Mouse (Mus musculus): ENCODE measurements around the gene 1700029J07Rik. TPM values are rescaled to one million over a fixed set of nuclear protein-coding genes. Genes with fewer than 3 reads are reported as not detected.

1700029J07Rik gene
- polyA plus RNA-seq, 1 experiment from 2014 or later: 4.8 TPM

DNA sequence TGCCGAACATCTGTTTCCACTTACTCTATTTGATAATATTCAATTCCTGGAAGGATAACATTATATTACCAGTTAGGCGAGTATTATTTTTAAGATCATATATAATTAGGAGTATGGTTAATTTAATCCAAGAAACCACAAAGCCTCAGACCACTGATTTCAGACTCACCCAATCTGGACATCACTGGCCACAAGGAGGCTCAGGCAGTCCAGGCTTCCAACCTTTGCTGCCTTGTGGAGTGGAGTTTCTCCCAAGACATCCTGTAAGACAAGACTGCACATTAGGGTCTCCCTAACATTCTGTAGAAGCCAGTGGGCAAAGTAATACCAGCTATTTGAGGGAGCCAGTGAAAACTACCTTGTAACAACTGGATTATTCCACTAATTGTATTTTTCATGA lies 23.2 kb upstream of the 1700029J07Rik start:
- peak overlapping the region; percentile 27; the same call in 1 of the 2 replicates for H3K4me2 ChIP-seq (replicated peaks)
- ATAC-seq: no peak
- peaks cover 20% of the 10 kb centered on the region for H3K4me1 ChIP-seq (replicated peaks)
- H3K4me3 ChIP-seq (replicated peaks): no peak overlapping the region
- no peaks in the 10 kb centered on the region for H3K9me3 ChIP-seq
- 86% methylated on average over 2 of the region's 2 CpGs for WGBS
- H3K36me3 ChIP-seq: peaks cover 25% of the 10 kb centered on the region
- no peaks in the 10 kb centered on the region for H3K27me3 ChIP-seq
- H3K9ac ChIP-seq (replicated peaks): no peak overlapping the region
- no peak overlapping the region for H3K27ac ChIP-seq

DNA sequence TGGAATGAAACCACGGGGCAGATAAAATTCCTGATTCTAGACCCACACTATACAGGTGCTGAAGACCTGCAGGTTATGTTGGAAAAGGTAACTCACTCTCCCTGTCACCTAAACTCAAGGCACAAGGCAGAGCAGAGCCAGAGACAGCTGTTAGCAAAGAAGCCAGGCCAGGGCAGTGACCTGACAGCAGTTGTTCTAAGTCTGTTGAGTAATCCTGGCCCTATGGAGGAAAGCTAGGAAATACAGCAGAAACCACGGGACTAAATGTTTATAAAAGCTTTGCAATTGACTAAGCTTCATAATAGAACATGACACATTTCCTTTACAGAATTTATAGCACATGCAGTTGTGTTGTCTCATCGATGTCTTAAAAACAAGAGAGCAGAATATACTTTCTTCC lies 20.5 kb upstream of the 1700029J07Rik start:
- no peak overlapping the region for H3K27ac ChIP-seq
- 92% methylated on average over 3 of the region's 3 CpGs for WGBS
- H3K4me2 ChIP-seq (replicated peaks): no peak overlapping the region
- no peaks in the 10 kb centered on the region for H3K27me3 ChIP-seq
- H3K9me3 ChIP-seq: no peaks in the 10 kb centered on the region
- no peak overlapping the region for H3K9ac ChIP-seq (replicated peaks)
- H3K4me1 ChIP-seq (replicated peaks): peaks cover 17% of the 10 kb centered on the region
- peaks cover 25% of the 10 kb centered on the region for H3K36me3 ChIP-seq
- no peak overlapping the region for H3K4me3 ChIP-seq (replicated peaks)
- ATAC-seq: no peak

DNA sequence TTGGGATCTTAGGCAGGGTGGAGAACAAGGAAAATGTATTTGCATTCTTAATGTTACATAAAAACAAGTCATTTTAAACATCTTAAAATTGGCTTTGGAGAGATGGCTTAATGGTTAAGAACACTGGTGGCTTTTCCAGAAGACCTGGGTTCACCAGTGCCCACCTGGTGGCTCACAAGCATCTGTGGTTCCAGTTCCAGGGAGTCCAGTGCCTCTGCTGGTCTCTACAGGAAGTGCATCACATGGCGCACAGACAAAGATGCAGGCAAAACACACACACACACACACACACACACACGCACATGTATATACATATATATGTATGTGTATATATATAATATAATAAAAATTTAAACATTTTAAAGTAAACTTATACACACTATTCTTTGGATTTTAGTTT lies 19.1 kb upstream of the 1700029J07Rik start:
- WGBS: 92% methylated on average over 2 of the region's 2 CpGs
- Histone ChIP-seq H3K36me3 (peaks cover 25% of the 10 kb centered on the region), H3K9ac (replicated peaks) (no peak overlapping the region), H3K4me1 (replicated peaks) (peaks cover 9% of the 10 kb centered on the region), H3K4me3 (replicated peaks) (no peak overlapping the region), H3K4me2 (replicated peaks) (no peak overlapping the region), H3K27me3 (no peaks in the 10 kb centered on the region), H3K9me3 (no peaks in the 10 kb centered on the region), H3K27ac (no peak overlapping the region)
- ATAC-seq: no peak

DNA sequence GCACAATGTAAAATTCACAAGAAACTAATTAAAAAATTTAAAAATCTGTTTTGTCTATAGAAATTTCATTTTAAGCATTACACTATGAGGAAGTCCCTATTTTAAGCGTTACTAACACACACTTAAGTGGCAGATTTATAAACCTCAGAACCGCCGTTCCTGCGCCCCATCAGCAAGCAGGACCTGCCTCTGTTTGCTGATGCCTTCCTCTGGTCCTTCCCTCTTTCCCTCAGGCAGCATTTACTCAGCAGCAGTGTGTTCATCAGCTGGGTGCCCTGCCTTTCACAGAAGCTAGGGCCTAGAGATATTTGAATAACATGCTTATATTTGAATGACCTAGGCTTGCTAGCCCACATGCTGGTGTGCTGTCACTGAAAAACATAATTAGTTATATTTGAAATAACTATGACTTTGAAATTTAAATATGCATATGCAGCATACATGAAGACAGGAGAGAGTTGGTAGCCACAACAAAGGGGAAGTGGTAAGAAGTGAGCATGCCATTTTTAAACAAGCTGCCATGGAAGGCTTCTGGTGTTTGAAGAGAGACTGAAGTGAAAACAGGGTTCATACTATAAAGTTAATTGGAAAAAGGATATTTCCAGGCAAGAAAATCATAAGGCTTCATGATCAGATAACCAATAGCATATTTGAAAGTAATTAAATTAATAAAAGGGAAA lies 15.7 kb upstream of the 1700029J07Rik start:
- Histone ChIP-seq H3K9ac (replicated peaks) (no peak overlapping the region), H3K27me3 (no peaks in the 10 kb centered on the region), H3K4me3 (replicated peaks) (no peak overlapping the region), H3K4me1 (replicated peaks) (no peaks in the 10 kb centered on the region), H3K9me3 (no peaks in the 10 kb centered on the region), H3K27ac (no peak overlapping the region), H3K4me2 (replicated peaks) (no peak overlapping the region), H3K36me3 (peaks cover 20% of the 10 kb centered on the region)
- no peak for ATAC-seq
- WGBS: 89% methylated on average over 4 of the region's 4 CpGs

DNA sequence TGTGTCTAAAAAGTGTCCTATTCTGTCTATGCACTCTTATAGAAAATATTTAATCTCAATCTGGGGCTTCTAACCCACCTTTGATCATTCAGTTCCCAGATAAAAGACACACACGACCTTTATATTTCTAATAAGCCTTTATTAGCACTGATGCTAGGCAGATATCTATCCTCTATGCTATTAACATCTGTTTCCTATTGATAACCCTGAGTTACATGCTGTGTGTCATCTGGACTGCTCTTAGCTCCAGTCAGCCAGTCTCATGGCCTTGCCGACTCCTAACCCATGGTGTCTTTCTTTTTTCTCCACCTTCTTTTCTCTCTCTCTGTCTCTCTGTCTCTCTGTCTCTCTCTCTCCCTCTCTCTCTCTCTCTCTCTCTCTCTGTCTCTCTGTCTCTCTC lies 13.1 kb upstream of the 1700029J07Rik start:
- H3K4me1 ChIP-seq (replicated peaks): no peaks in the 10 kb centered on the region
- ATAC-seq: no peak

DNA sequence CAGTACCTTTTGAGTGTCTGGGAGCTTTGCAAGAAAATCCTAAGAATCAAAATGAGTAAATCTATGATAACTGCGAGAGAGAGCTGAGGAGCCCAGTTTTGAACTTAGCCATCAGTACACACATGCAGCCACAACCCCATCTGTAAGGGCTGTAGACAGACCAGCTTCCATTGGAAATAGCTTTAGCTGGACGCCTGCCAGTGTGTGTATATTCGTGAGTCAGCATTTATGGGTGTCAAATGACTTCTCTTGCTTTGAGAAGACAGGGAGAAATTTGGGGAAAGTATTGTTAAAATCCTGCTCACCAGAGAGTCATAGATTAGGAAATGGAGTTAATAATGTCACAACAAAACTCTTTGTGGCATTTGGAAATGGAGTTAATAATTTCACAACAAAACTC lies 11.6 kb upstream of the 1700029J07Rik start:
- 91% methylated on average over 3 of the region's 3 CpGs for WGBS
- Histone ChIP-seq H3K4me1 (replicated peaks) (no peaks in the 10 kb centered on the region), H3K27me3 (no peaks in the 10 kb centered on the region), H3K27ac (no peak overlapping the region), H3K36me3 (peaks cover 34% of the 10 kb centered on the region), H3K4me3 (replicated peaks) (no peak overlapping the region), H3K4me2 (replicated peaks) (no peak overlapping the region), H3K9me3 (no peaks in the 10 kb centered on the region), H3K9ac (replicated peaks) (no peak overlapping the region)
- no peak for ATAC-seq

More for the DNA sequence above, 13.1 kb upstream of the 1700029J07Rik start:
- 64% methylated on average over 2 of the region's 2 CpGs for WGBS
- Histone ChIP-seq H3K9ac (replicated peaks) (no peak overlapping the region), H3K4me2 (replicated peaks) (no peak overlapping the region), H3K27me3 (no peaks in the 10 kb centered on the region), H3K27ac (no peak overlapping the region), H3K4me3 (replicated peaks) (no peak overlapping the region), H3K9me3 (no peaks in the 10 kb centered on the region), H3K36me3 (peaks cover 19% of the 10 kb centered on the region)

DNA sequence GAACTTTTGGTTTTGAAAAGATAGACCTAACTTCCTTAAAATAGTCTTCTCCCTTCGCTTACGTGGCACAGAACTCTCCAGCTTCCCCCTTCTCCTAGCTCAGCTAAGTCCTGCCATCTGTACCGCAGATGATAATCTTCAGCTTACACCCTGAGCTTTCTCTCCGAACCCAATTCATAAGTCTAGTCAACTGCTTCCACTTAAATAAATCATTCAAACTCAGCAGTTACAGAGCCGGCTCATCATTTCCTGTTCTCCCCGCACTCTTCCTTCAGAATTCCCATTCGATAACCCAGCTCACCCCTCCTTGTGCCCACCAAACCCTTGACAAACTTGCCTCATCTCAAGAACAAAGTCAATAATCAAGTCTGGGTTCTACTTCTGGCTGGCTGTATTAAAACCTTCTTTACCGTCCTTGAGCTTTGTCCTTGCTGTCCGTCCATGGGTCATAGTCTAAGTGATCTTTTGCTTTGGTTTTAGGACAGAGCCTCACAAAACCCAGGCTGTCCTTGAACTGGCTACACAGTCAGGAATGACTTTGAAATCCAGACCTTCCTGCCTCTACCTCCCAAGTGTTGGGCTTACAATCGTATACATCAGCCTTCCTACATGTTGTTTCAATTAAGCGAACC lies 901 bp upstream of the 1700029J07Rik start:
- H3K4me1 ChIP-seq (replicated peaks): peaks cover 16% of the 10 kb centered on the region
- no peaks in the 10 kb centered on the region for H3K27me3 ChIP-seq
- H3K4me3 ChIP-seq (replicated peaks): peak overlapping the region; percentile 62
- H3K9me3 ChIP-seq: peaks cover 3% of the 10 kb centered on the region; the same call in 1 of the 2 replicates
- 71% methylated on average over 11 of the region's 11 CpGs for WGBS
- H3K4me2 ChIP-seq (replicated peaks): peak overlapping the region; percentile 72
- ATAC-seq: 0 out of 2 replicates have a peak, but pooled peaks have one; percentile 7
- peaks cover 14% of the 10 kb centered on the region for H3K36me3 ChIP-seq
- peak overlapping the region; percentile 64 for H3K9ac ChIP-seq (replicated peaks)
- no peak overlapping the region for H3K27ac ChIP-seq

DNA sequence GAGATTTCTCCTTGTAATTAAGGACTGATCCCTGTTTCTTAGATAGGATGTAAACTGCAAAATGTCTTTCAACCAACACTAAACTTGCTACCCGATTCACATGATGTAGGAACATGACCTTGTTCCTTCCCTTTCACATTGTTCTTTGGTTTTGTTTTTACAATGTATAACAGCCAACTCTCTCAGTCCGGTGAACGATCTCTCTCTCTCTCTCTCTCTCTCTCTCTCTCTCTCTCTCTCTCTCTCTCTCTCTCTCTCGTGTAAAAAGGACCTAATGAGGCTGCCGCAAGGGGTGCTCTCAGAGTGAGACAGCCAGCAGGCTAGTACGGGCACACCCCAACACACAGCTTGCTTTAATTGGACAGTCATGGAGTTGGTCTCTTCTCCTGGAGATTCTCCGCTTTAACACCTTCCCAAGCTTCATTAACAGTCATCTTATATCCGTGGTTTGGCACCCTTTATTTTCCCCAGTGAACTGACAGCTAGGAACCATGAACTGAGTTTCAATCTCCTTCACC lies 1.0 kb downstream of the 1700029J07Rik start:
- ATAC-seq: no peak
- Histone ChIP-seq H3K9ac (replicated peaks) (no peak overlapping the region), H3K9me3 (peaks cover 6% of the 10 kb centered on the region; the same call in 1 of the 2 replicates), H3K27ac (no peak overlapping the region), H3K4me3 (replicated peaks) (no peak overlapping the region), H3K36me3 (peaks cover 7% of the 10 kb centered on the region; the same call in 1 of the 2 replicates), H3K4me1 (replicated peaks) (peaks cover 16% of the 10 kb centered on the region), H3K27me3 (no peaks in the 10 kb centered on the region), H3K4me2 (replicated peaks) (peak overlapping the region; percentile 72)
- 74% methylated on average over 8 of the region's 8 CpGs for WGBS

DNA sequence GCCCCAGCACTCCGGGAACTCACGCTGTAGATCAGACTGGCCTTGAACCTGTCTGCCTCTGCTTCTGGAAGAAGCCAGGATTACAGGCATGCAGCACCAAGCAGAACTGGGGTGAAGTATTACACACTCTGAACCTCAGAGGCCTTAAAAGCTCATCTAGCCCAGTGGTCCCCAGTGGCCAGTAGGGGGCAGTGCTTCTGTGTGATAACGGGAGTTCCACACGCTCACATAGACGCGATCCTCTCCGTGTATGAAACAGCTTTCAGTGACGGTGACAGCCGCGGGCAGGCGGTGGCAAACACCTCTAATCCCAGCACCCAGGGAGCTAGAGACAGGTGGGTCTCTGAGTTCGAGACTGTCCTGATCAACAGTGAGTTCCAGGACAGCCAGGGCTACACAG lies 4.2 kb downstream of the 1700029J07Rik start:
- Histone ChIP-seq H3K36me3 (no peaks in the 10 kb centered on the region), H3K9ac (replicated peaks) (no peak overlapping the region), H3K4me2 (replicated peaks) (no peak overlapping the region), H3K27ac (no peak overlapping the region), H3K27me3 (no peaks in the 10 kb centered on the region), H3K4me1 (replicated peaks) (peaks cover 11% of the 10 kb centered on the region), H3K4me3 (replicated peaks) (no peak overlapping the region), H3K9me3 (peaks cover 6% of the 10 kb centered on the region; the same call in 1 of the 2 replicates)
- WGBS: 95% methylated on average over 12 of the region's 12 CpGs
- no peak for ATAC-seq

DNA sequence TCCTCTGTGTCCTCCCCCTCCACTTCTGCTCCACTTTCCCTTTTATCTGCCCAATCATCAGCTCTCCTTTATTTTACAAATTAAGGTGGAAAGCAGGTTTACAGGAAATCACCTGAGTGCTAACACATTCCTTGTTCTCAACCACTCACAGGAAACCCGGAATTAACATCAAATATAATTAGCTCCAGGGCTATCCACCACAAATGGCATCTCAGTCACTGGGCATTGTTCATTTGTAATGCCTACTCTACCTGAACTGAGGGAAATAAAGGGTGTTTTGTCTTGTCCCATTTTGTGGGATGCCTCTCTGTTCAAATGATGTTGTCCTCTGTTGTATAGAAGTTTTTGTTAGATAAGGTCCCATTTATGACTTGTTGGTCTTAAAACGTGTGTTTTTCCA lies 24.4 kb downstream of the 1700029J07Rik start:
- no peak for ATAC-seq
- Histone ChIP-seq H3K4me3 (replicated peaks) (no peak overlapping the region), H3K9ac (replicated peaks) (no peak overlapping the region), H3K4me2 (replicated peaks) (no peak overlapping the region), H3K4me1 (replicated peaks) (no peaks in the 10 kb centered on the region), H3K9me3 (no peaks in the 10 kb centered on the region), H3K36me3 (no peaks in the 10 kb centered on the region), H3K27me3 (no peaks in the 10 kb centered on the region), H3K27ac (no peak overlapping the region)
- WGBS: 47% methylated on average over 2 of the region's 2 CpGs

DNA sequence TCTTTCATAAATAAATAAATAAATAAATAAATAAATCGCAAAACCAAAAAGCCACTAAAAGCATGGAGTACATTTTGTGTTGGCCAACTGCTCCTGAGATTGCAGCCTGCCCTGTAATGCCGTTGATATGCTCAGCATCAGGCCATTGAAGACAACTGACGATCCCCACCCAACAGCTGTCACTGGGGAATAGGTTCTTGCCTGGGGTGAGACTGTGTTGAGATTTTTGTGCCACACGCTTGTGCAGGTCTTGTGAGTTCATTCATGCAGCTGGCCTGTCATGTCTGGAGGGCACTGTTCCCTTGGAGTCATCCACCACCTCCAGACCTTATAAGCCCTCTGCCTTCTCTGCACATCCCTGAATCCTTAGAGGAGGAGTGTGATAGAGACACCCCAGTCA lies 28.8 kb downstream of the 1700029J07Rik start:
- no peak for ATAC-seq
- Histone ChIP-seq H3K9me3 (no peaks in the 10 kb centered on the region), H3K27me3 (no peaks in the 10 kb centered on the region), H3K4me3 (replicated peaks) (no peak overlapping the region), H3K9ac (replicated peaks) (no peak overlapping the region), H3K4me2 (replicated peaks) (no peak overlapping the region), H3K36me3 (no peaks in the 10 kb centered on the region), H3K4me1 (replicated peaks) (no peaks in the 10 kb centered on the region), H3K27ac (no peak overlapping the region)
- WGBS: 84% methylated on average over 4 of the region's 4 CpGs

DNA sequence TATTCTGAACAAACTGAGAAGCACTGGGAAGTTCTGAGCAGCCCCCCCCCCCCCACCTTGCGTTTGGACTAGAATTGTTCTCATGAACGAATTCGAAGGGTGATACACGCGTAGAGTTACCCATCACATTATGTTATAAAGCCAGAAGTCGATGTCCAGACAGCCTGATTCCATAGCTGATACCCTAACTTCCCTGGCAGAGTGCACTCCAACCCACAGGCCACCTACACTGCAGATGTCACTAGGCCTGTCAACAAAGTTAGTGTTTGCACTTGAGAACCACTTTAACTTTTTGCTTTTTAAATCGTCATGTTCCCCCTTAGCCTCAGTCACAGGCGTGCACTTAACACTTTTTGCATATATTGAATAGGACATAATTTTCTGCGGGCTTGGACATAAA lies 38.1 kb downstream of the 1700029J07Rik start:
- H3K9ac ChIP-seq (replicated peaks): no peak overlapping the region
- H3K27ac ChIP-seq: no peak overlapping the region
- WGBS: 86% methylated on average over 9 of the region's 9 CpGs
- H3K9me3 ChIP-seq: no peaks in the 10 kb centered on the region
- no peak for ATAC-seq
- peaks cover 11% of the 10 kb centered on the region for H3K27me3 ChIP-seq
- no peaks in the 10 kb centered on the region for H3K4me1 ChIP-seq (replicated peaks)
- H3K36me3 ChIP-seq: no peaks in the 10 kb centered on the region
- H3K4me3 ChIP-seq (replicated peaks): no peak overlapping the region
- no peak overlapping the region for H3K4me2 ChIP-seq (replicated peaks)
